ENCODE assay signal across 15 mouse cellular contexts in genomic region chr9:107303121-107303820, GRCm38 (mm10). TPM values are rescaled to one million over a fixed set of nuclear protein-coding genes. Genes with fewer than 3 reads are reported as not detected.
A peak's percentile ranks its signal among the peaks of the same experiment; 100 is the strongest.
DNase-seq lines count a peak whose midpoint lies in the region; ATAC-seq lines count a peak whose summit lies in the region.
"Had no signal": no experiment of that assay in that cellular context is flagged by ENCODE, and none has a peak within 500 bp of the region (broad histone marks: within the 10 kb centered on the region; RNA-seq: fewer than 3 reads in every experiment).

No protein-coding gene starts in this region.

- WGBS in heart, embryonic 12.5 days, result 65% methylated on average over 9 of the region's 9 CpGs
- WGBS in liver, embryonic 15.5 days (ENCODE audit: insufficient replicate concordance), result 71% methylated on average over 9 of the region's 9 CpGs

- H3K9me3 ChIP-seq in heart, embryonic 12.5 days (replicated peaks), result no peaks in the 10 kb centered on the region
- H3K9me3 ChIP-seq in liver, embryonic 15.5 days (replicated peaks), result no peaks in the 10 kb centered on the region
- H3K9me3 ChIP-seq: embryonic facial prominence, embryonic 12.5 days; limb, embryonic 12.5 days had no signal

- no peak overlapping the region for H3K4me3 ChIP-seq in heart, embryonic 12.5 days
- H3K4me3 ChIP-seq in liver, embryonic 15.5 days (replicated peaks), result no peak overlapping the region
- H3K4me3 ChIP-seq: embryonic facial prominence, embryonic 12.5 days; layer of hippocampus, adult 2 months; left cerebral cortex, adult 2 months; limb, embryonic 12.5 days had no signal

- peaks cover 24% of the 10 kb centered on the region for H3K36me3 ChIP-seq in heart, embryonic 12.5 days
- peaks cover 22% of the 10 kb centered on the region for H3K36me3 ChIP-seq in liver, embryonic 15.5 days (replicated peaks)

- H3K9ac ChIP-seq in heart, embryonic 12.5 days, result peak overlapping the region; percentile 25; the same call in 1 of the 2 replicates
- H3K9ac ChIP-seq in liver, embryonic 15.5 days, result no peak overlapping the region
- H3K9ac ChIP-seq: embryonic facial prominence, embryonic 12.5 days; limb, embryonic 12.5 days had no signal

- H3K27ac ChIP-seq in heart, embryonic 12.5 days (ENCODE audit: poor library complexity, severe bottlenecking), result no peak overlapping the region
- peak overlapping the region; percentile 34 for H3K27ac ChIP-seq in liver, embryonic 15.5 days (replicated peaks)
- H3K27ac ChIP-seq: embryonic facial prominence, embryonic 12.5 days; layer of hippocampus, adult 2 months; left cerebral cortex, adult 2 months; limb, embryonic 12.5 days had no signal

- H3K27me3 ChIP-seq in heart, embryonic 12.5 days (replicated peaks), result no peaks in the 10 kb centered on the region
- no peaks in the 10 kb centered on the region for H3K27me3 ChIP-seq in liver, embryonic 15.5 days
- H3K27me3 ChIP-seq: embryonic facial prominence, embryonic 12.5 days; limb, embryonic 12.5 days had no signal

- H3K4me1 ChIP-seq in heart, embryonic 12.5 days (replicated peaks), result peaks cover 70% of the 10 kb centered on the region
- peaks cover 99% of the 10 kb centered on the region for H3K4me1 ChIP-seq in liver, embryonic 15.5 days (replicated peaks)

- no peak for ATAC-seq in heart, embryonic 12.5 days (ENCODE audit: insufficient number of reproducible peaks, low FRiP score)
- peak; percentile 8 for ATAC-seq in activated CD4-positive, CD25-positive, alpha-beta regulatory T cell, adult 4 months
- ATAC-seq in liver, embryonic 15.5 days (ENCODE audit: insufficient read depth), result no peak

- no peak overlapping the region for H3K4me2 ChIP-seq in heart, embryonic 12.5 days
- H3K4me2 ChIP-seq in liver, embryonic 15.5 days, result no peak overlapping the region
- H3K4me2 ChIP-seq: embryonic facial prominence, embryonic 12.5 days; limb, embryonic 12.5 days had no signal

- no peak for DNase-seq in heart, adult 8-10 months (ENCODE audit: low spot score)
- DNase-seq in CD4-positive helper T cell, adult 2 months (ENCODE audit: low read depth, low spot score), result peak; percentile 63
- DNase-seq in spleen, postnatal 14 days (ENCODE audit: low spot score in 2 of 2), result no peak
- no peak for DNase-seq in thymus, postnatal 4 days
- DNase-seq: adrenal gland, postnatal 25 days; cerebellum, postnatal 36 days; retina, postnatal 1 day had no signal

RNA-seq across cellular contexts. Expression of gene Cish, which starts 7.4 kb away (rescaled TPM):
- 15.6 and 16.4 TPM in 2 replicates for polyA plus RNA-seq in heart, embryonic 12.5 days (2016; fragmentation: Nextera tagmentation; extraction: Ambion mirVana)
- 100 to 1,000 TPM in 3 of 4 experiments, 10 to 100 TPM in 1; 87.1 to 234 (median 146) TPM for total RNA-seq in heart, adult 8-10 months (2022)
- polyA plus RNA-seq in activated CD4-positive, CD25-positive, alpha-beta regulatory T cell, adult 4 months (2017; shearing (Covaris generic)), result 100 to 1,000 TPM; 116 to 135 TPM
- polyA plus RNA-seq in liver, embryonic 15.5 days (2015; fragmentation: Nextera tagmentation; extraction: Ambion mirVana), result 11.6 and 12.4 TPM in 2 replicates

RNA-seq across cellular contexts. Expression of gene Mapkapk3, which starts 13.6 kb away (rescaled TPM):
- polyA plus RNA-seq in heart, embryonic 12.5 days (2016; fragmentation: Nextera tagmentation; extraction: Ambion mirVana), result 7.1 and 7.3 TPM in 2 replicates
- 10 to 100 TPM; 27.2 to 38.4 (median 32.0) TPM for total RNA-seq in heart, adult 8-10 months (2022)
- polyA plus RNA-seq in activated CD4-positive, CD25-positive, alpha-beta regulatory T cell, adult 4 months (2017; shearing (Covaris generic)), result 10 to 100 TPM; 57.5 to 62.0 TPM
- polyA plus RNA-seq in liver, embryonic 15.5 days (2015; fragmentation: Nextera tagmentation; extraction: Ambion mirVana), result 10.0 and 11.7 TPM in 2 replicates

RNA-seq across cellular contexts. Expression of gene Hemk1, which starts 34.9 kb away (rescaled TPM):
- polyA plus RNA-seq in heart, embryonic 12.5 days (2016; fragmentation: Nextera tagmentation; extraction: Ambion mirVana), result 11.4 and 13.4 TPM in 2 replicates
- 10 to 100 TPM; 17.3 to 24.0 (median 19.9) TPM for total RNA-seq in heart, adult 8-10 months (2022)
- 10 to 100 TPM; 25.4 to 27.3 TPM for polyA plus RNA-seq in activated CD4-positive, CD25-positive, alpha-beta regulatory T cell, adult 4 months (2017; shearing (Covaris generic))
- 3.6 and 3.7 TPM in 2 replicates for polyA plus RNA-seq in liver, embryonic 15.5 days (2015; fragmentation: Nextera tagmentation; extraction: Ambion mirVana)

RNA-seq across cellular contexts. Expression of gene 6430571L13Rik, which starts 37.1 kb away (rescaled TPM):
- 0.55 and 1.1 TPM in 2 replicates for polyA plus RNA-seq in heart, embryonic 12.5 days (2016; fragmentation: Nextera tagmentation; extraction: Ambion mirVana)
- total RNA-seq in heart, adult 8-10 months (2022), result 10 to 100 TPM in 1 of 4 experiments, 1 to 10 TPM in 3; 5.6 to 10.3 (median 6.4) TPM
- polyA plus RNA-seq in activated CD4-positive, CD25-positive, alpha-beta regulatory T cell, adult 4 months (2017; shearing (Covaris generic)), result 1 to 10 TPM; 2.7 to 4.6 TPM
- 0.12 TPM in 2 replicates for polyA plus RNA-seq in liver, embryonic 15.5 days (2015; fragmentation: Nextera tagmentation; extraction: Ambion mirVana)
- total RNA-seq: monocyte, adult 5-6 weeks had no signal
